Mouse (Mus musculus) heart, adult 2 months (tissue): ENCODE results near the gene Zbtb8a. TPM values are rescaled to one million over a fixed set of nuclear protein-coding genes. Genes with fewer than 3 reads are reported as not detected.
A peak's percentile ranks its signal among the peaks of the same experiment; 100 is the strongest.
"Not testable (repeated sequence)": the region's sequence is repeated elsewhere in the genome, so short reads cannot be mapped to it uniquely, and the experiment has no call there.

ENCODE experiments used
- DNase-seq, 2 experiments: peaks; one replicate each; pipeline ENCODE4 v3.0.0; 2021
- H3K27ac ChIP-seq: fragments of 200-600 bp; 2 replicates; pipeline ENCODE4 v1.8.1; 2022
- H3K27me3 ChIP-seq: fragments of 200-500 bp; 2 replicates; pipeline ENCODE4 v1.6.1; 2012; ENCODE audit warnings: mild to moderate bottlenecking, low read length, inconsistent platforms, mixed read lengths; ENCODE audit not compliant: control insufficient read depth, insufficient read depth
- H3K36me3 ChIP-seq: fragments of 200-500 bp; 2 replicates; pipeline ENCODE4 v1.6.1; 2012; ENCODE audit warnings: low read length, inconsistent platforms; ENCODE audit not compliant: control insufficient read depth, insufficient read depth
- H3K4me1 ChIP-seq: fragments of 200-500 bp; 2 replicates; pipeline ENCODE4 v1.6.1; 2011; ENCODE audit warnings: low read length; ENCODE audit not compliant: control insufficient read depth, insufficient read depth
- H3K4me3 ChIP-seq: fragments of 200-600 bp; 2 replicates; pipeline ENCODE4 v1.8.1; 2022
- H3K79me2 ChIP-seq: fragments of 200-500 bp; replicated peaks from 2 replicates; pipeline ENCODE4 v1.6.1; 2012; ENCODE audit warnings: mild to moderate bottlenecking, inconsistent platforms, low read length, moderate library complexity, mixed read lengths; ENCODE audit not compliant: control insufficient read depth, insufficient read depth
- H3K9ac ChIP-seq: fragments of 200-500 bp; 2 replicates; pipeline ENCODE4 v1.6.1; 2012; ENCODE audit warnings: low read depth, mild to moderate bottlenecking, control low read depth, inconsistent platforms, low read length, mixed read lengths
- CTCF ChIP-seq: fragments of 200-600 bp; IDR thresholded peaks from 2 replicates; pipeline ENCODE4 v1.8.1; 2022; ENCODE audit warnings: antibody characterized with exemption, mild to moderate bottlenecking, moderate library complexity
- EP300 ChIP-seq: fragments of 200-500 bp; IDR thresholded peaks from 2 replicates; pipeline ENCODE4 v1.6.1; 2011; ENCODE audit warnings: low read depth, low read length, control low read depth; ENCODE audit not compliant: insufficient read depth
- POLR2A ChIP-seq: fragments of 200-500 bp; IDR thresholded peaks from 2 replicates; pipeline ENCODE4 v1.6.1; 2011; ENCODE audit warnings: mild to moderate bottlenecking, low read depth, low read length, control low read depth; ENCODE audit not compliant: insufficient read depth
- WGBS: fragments of 180-500 bp; shearing (Covaris S2); methylation state at CpG from one replicate; pipeline ENCODE4 v1.1.7; 2018; 5-methylcytosine and 5-hydroxymethylcytosine counted together
- intact Hi-C: fragments of 180-260 bp; cut with DNase I; formaldehyde crosslinking; loops from one replicate; pipeline ENCODE4 v1.15.1; 2025
- long read RNA-seq: library from polyadenylated mRNA; stranded (forward); transcript quantifications from one replicate; pipeline ENCODE4 v2.0.0, GENCODE M21; 2021
- polyA plus RNA-seq: library from polyadenylated mRNA; depleted of rRNA; stranded (reverse); fragments of >200 nt; gene quantifications from 2 replicates; pipeline ENCODE4 v1.2.3, GENCODE M21; 2012; rRNA removed
- total RNA-seq, 2 experiments: library from RNA; stranded (reverse); gene quantifications; 2 replicates each; pipeline ENCODE4 v1.2.3; 2021

Zbtb8a gene
- 1 to 10 TPM; 2.5 to 3.5 TPM for total RNA-seq
- 3.2 and 5.5 TPM in 2 replicates for polyA plus RNA-seq
- long read RNA-seq, partial matches to known transcripts: 1 of 4 reads
- long read RNA-seq, other reads (novel, unspliced or antisense): 0 of 4 reads

GRCm38 (mm10) chr4:129377601-129378390 is at the start of gene Zbtb8a:
TSS of gene Zbtb8a (minus strand) at chr4:129378116.
- DNase-seq: peak; percentile 61 to 73
- WGBS: 2% methylated on average over 64 of the region's 65 CpGs
- Histone ChIP-seq H3K9ac (peak within 1 kb of the TSS; percentile 85), H3K79me2 (no peaks in the 10 kb centered on the region), H3K27ac (peak within 1 kb of the TSS; percentile 81), H3K27me3 (no peaks in the 10 kb centered on the region), H3K4me1 (no peaks in the 10 kb centered on the region; the same call in 1 of the 2 replicates), H3K4me3 (peak within 1 kb of the TSS; percentile 67), H3K36me3 (no peaks in the 10 kb centered on the region)
- TF ChIP-seq POLR2A (peak; percentile 43), EP300 (no peak), CTCF (no peak)
- intact Hi-C loops: no loop called here

GRCm38 (mm10) chr4:129418321-129418720 is 40.4 kb upstream of the Zbtb8a start:
- TF ChIP-seq CTCF (no peak), POLR2A (no peak), EP300 (no peak)
- Histone ChIP-seq H3K4me3 (no peak overlapping the region), H3K4me1 (no peaks in the 10 kb centered on the region), H3K79me2 (no peaks in the 10 kb centered on the region), H3K9ac (no peak overlapping the region), H3K27ac (no peak overlapping the region), H3K27me3 (no peaks in the 10 kb centered on the region), H3K36me3 (no peaks in the 10 kb centered on the region)
- DNase-seq: no peak
- intact Hi-C loops: no loop called here
- 72% methylated on average over 5 of the region's 5 CpGs for WGBS

- H3K27me3 ChIP-seq: no peaks in the 10 kb centered on the region
- no peak overlapping the region for H3K4me3 ChIP-seq
- intact Hi-C loops: no loop called here
- H3K36me3 ChIP-seq: no peaks in the 10 kb centered on the region
- no peak overlapping the region for H3K9ac ChIP-seq
- TF ChIP-seq CTCF (no peak), EP300 (no peak), POLR2A (no peak)
- DNase-seq: no peak
- H3K79me2 ChIP-seq: no peaks in the 10 kb centered on the region
- H3K27ac ChIP-seq: no peak overlapping the region
- WGBS: 41% methylated on average over 5 of the region's 5 CpGs
- H3K4me1 ChIP-seq: no peaks in the 10 kb centered on the region
These were observed 38.6 kb upstream of the Zbtb8a start for GRCm38 (mm10) chr4:129416478-129416877.

- H3K4me3 ChIP-seq: no peak overlapping the region
- intact Hi-C loops: no loop called here
- H3K79me2 ChIP-seq: no peaks in the 10 kb centered on the region
- H3K4me1 ChIP-seq: no peaks in the 10 kb centered on the region
- 0 out of 2 replicates have a peak, but pooled peaks have one; percentile 5 for TF ChIP-seq CTCF
- no peak for TF ChIP-seq POLR2A
- TF ChIP-seq EP300: no peak
- no peaks in the 10 kb centered on the region for H3K36me3 ChIP-seq
- no peak for DNase-seq
- H3K27ac ChIP-seq: no peak overlapping the region
- H3K27me3 ChIP-seq: no peaks in the 10 kb centered on the region
- WGBS: 92% methylated on average over 5 of the region's 5 CpGs
- no peak overlapping the region for H3K9ac ChIP-seq
These were observed 38.0 kb upstream of the Zbtb8a start for GRCm38 (mm10) chr4:129415892-129416291.

- Histone ChIP-seq H3K36me3 (no peaks in the 10 kb centered on the region), H3K79me2 (no peaks in the 10 kb centered on the region), H3K27me3 (no peaks in the 10 kb centered on the region), H3K27ac (no peak overlapping the region), H3K4me1 (peaks cover 1% of the 10 kb centered on the region; the same call in 1 of the 2 replicates), H3K9ac (no peak overlapping the region), H3K4me3 (no peak overlapping the region)
- DNase-seq: no peak
- intact Hi-C loops: no loop called here
- TF ChIP-seq POLR2A (no peak), CTCF (no peak), EP300 (no peak)
These were observed 33.1 kb upstream of the Zbtb8a start for GRCm38 (mm10) chr4:129410991-129411390.

GRCm38 (mm10) chr4:129410532-129410931 is 32.6 kb upstream of the Zbtb8a start:
- H3K27me3 ChIP-seq, H3K27ac ChIP-seq, DNase-seq, H3K9ac ChIP-seq, H3K79me2 ChIP-seq, H3K36me3 ChIP-seq, intact Hi-C loops, H3K4me1 ChIP-seq, H3K4me3 ChIP-seq: not testable (repeated sequence)
- WGBS: 85% methylated on average over 3 of the region's 3 CpGs
